Mouse (Mus musculus): ENCODE data around the gene 9530003J23Rik. TPM values are rescaled to one million over a fixed set of nuclear protein-coding genes. Genes with fewer than 3 reads are reported as not detected.
"Not testable (repeated sequence)": the region's sequence is repeated elsewhere in the genome, so short reads cannot be mapped to it uniquely, and the experiment has no call there.

Gene 9530003J23Rik
- polyA plus RNA-seq (2014; fragmentation: Nextera tagmentation; extraction: Ambion mirVana) = not detected in 2 replicates

DNA sequence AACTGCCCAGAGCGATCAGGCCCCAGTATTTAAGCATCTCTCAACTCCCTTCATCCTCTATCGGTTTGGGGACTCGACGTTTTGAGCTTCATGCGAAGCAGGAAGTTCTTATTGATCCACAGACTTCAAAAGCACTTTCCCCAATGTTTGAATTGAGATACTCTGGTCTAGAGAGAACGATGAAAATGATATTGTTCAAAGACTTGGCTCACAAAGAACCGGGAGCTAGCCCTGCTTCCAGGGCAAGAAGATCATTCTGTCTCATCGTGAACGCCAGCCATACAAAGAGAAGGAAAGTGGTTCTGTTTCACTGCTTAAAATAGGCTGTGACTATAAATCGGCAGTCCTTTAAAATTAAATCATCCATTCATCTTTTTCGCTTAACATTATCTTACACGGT is at the start of gene 9530003J23Rik:
9530003J23Rik (minus strand) TSS at position 101 of the 400 bp plus-strand sequence.
- ATAC-seq (ENCODE audit: low FRiP score, low TSS enrichment) (no peak), DNase-seq (no peak)
- Histone ChIP-seq H3K9ac (replicated peaks; ENCODE audit: low read length) (no peak within 1 kb of the TSS), H3K4me2 (ENCODE audit: low read length) (no peak within 1 kb of the TSS), H3K27ac (replicated peaks; ENCODE audit: low read depth, low read length) (no peak within 1 kb of the TSS), H3K4me1 (ENCODE audit: control insufficient read depth, insufficient read depth, low read length) (no peaks in the 10 kb centered on the region), H3K27me3 (ENCODE audit: control insufficient read depth, insufficient read depth, low read length) (no peaks in the 10 kb centered on the region), H3K4me3 (replicated peaks; ENCODE audit: low read depth, low read length) (no peak within 1 kb of the TSS), H3K9me3 (ENCODE audit: control insufficient read depth, low read length) (no peaks in the 10 kb centered on the region), H3K36me3 (ENCODE audit: control insufficient read depth, insufficient read depth, low read length) (no peaks in the 10 kb centered on the region)
- WGBS = 88% methylated on average over 12 of the region's 12 CpGs

DNA sequence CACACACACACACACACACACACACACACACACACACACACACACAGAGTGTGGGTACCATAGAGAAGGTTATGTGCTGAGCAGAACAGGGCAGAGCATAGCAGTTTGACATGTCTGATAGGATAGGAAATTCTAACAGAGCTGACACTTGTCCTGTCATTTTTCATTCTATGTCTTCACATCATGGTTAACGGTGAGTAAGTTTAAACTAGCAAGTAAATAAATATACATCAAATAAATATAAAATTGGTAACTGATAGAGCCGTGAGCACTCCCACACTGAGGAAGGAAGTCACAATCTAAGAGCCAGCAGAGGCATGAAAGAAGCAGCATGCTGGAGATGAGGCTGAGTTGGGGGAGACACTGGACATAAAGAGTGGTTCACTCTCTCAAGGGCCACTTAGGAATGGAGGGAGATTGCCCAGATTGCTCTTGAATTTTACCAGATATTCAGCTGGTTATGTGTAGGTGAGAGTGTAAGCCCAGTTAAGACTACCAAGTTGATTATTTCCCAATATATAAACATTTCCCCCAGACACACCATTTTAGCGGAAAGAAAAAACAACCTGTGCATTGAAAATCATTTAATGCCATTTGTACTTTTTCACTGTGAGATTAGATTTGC is 48.8 kb upstream of the 9530003J23Rik start:
- WGBS = 90% methylated on average over 3 of the region's 3 CpGs
- no peak overlapping the region for H3K27ac ChIP-seq (replicated peaks; ENCODE audit: low read depth, low read length)
- ATAC-seq (ENCODE audit: low FRiP score, low TSS enrichment) = no peak

DNA sequence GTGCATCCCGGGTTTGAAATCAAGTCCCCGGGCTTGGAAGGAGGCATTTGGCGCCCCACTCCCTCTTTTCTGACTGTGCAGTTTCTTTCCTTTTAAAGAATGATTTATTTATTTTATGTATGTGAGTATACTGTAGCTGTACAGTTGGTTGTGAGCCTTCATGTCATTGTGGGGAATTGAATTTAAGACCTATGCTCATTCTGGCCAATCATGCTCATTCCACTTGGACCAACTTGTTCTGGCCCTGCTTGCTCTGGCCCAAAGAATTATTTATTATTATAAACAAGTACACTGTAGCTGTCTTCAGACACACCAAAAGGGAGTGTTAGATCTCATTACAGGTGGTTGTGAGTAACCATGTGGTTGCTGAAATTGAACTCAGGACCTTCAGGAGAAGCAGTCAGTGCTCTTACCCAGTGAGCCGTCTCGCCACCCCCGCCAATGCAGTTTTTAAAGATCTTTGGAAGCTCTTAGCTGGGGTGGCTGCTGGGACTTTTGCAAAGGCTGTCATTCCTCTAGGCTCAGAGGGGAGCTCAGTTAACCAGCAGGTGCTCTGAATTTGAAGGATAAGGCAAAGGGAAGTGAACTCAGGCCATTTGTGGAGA is 48.0 kb upstream of the 9530003J23Rik start:
- Histone ChIP-seq H3K27me3 (ENCODE audit: control insufficient read depth, insufficient read depth, low read length) (no peaks in the 10 kb centered on the region), H3K27ac (replicated peaks; ENCODE audit: low read depth, low read length) (no peak overlapping the region), H3K36me3 (ENCODE audit: control insufficient read depth, insufficient read depth, low read length) (no peaks in the 10 kb centered on the region), H3K4me3 (replicated peaks; ENCODE audit: low read depth, low read length) (no peak overlapping the region), H3K9me3 (ENCODE audit: control insufficient read depth, low read length) (no peaks in the 10 kb centered on the region), H3K4me2 (ENCODE audit: low read length) (no peak overlapping the region), H3K9ac (replicated peaks; ENCODE audit: low read length) (no peak overlapping the region), H3K4me1 (ENCODE audit: control insufficient read depth, insufficient read depth, low read length) (no peaks in the 10 kb centered on the region)
- WGBS = 95% methylated on average over 6 of the region's 6 CpGs
- DNase-seq = no peak
- ATAC-seq (ENCODE audit: low FRiP score, low TSS enrichment) = no peak

More for the DNA sequence above, 48.8 kb upstream of the 9530003J23Rik start:
- Histone ChIP-seq H3K9me3 (ENCODE audit: control insufficient read depth, low read length) (no peaks in the 10 kb centered on the region), H3K4me1 (ENCODE audit: control insufficient read depth, insufficient read depth, low read length) (no peaks in the 10 kb centered on the region), H3K4me3 (replicated peaks; ENCODE audit: low read depth, low read length) (no peak overlapping the region), H3K4me2 (ENCODE audit: low read length) (no peak overlapping the region), H3K36me3 (ENCODE audit: control insufficient read depth, insufficient read depth, low read length) (no peaks in the 10 kb centered on the region), H3K9ac (replicated peaks; ENCODE audit: low read length) (no peak overlapping the region), H3K27me3 (ENCODE audit: control insufficient read depth, insufficient read depth, low read length) (no peaks in the 10 kb centered on the region)
- DNase-seq = no peak

DNA sequence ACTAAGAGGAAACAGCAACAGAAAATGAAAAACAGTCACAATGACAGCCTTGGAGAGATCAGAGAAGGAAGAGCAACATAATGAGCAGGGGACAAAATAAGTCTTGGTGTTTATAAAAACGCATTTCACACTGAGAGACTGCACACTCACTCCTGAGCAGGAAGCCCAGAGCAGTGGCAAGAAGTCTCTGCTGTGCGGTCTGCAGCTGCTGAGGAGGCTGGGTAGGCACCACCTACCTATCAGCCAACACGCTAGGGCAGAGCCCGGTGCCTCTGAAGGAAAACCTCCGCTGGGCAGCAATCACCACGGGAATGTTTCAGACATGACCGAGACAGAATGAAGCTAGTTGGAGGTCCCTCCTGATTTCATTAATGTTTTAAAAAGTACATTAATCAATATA is 47.1 kb upstream of the 9530003J23Rik start:
- H3K4me1 ChIP-seq (ENCODE audit: control insufficient read depth, insufficient read depth, low read length); H3K4me3 ChIP-seq (replicated peaks; ENCODE audit: low read depth, low read length); H3K4me2 ChIP-seq (ENCODE audit: low read length); H3K9me3 ChIP-seq (ENCODE audit: control insufficient read depth, low read length); H3K27me3 ChIP-seq (ENCODE audit: control insufficient read depth, insufficient read depth, low read length); H3K9ac ChIP-seq (replicated peaks; ENCODE audit: low read length); DNase-seq; H3K27ac ChIP-seq (replicated peaks; ENCODE audit: low read depth, low read length); H3K36me3 ChIP-seq (ENCODE audit: control insufficient read depth, insufficient read depth, low read length); ATAC-seq (ENCODE audit: low FRiP score, low TSS enrichment): not testable (repeated sequence)
- WGBS = 90% methylated on average over 3 of the region's 7 CpGs

DNA sequence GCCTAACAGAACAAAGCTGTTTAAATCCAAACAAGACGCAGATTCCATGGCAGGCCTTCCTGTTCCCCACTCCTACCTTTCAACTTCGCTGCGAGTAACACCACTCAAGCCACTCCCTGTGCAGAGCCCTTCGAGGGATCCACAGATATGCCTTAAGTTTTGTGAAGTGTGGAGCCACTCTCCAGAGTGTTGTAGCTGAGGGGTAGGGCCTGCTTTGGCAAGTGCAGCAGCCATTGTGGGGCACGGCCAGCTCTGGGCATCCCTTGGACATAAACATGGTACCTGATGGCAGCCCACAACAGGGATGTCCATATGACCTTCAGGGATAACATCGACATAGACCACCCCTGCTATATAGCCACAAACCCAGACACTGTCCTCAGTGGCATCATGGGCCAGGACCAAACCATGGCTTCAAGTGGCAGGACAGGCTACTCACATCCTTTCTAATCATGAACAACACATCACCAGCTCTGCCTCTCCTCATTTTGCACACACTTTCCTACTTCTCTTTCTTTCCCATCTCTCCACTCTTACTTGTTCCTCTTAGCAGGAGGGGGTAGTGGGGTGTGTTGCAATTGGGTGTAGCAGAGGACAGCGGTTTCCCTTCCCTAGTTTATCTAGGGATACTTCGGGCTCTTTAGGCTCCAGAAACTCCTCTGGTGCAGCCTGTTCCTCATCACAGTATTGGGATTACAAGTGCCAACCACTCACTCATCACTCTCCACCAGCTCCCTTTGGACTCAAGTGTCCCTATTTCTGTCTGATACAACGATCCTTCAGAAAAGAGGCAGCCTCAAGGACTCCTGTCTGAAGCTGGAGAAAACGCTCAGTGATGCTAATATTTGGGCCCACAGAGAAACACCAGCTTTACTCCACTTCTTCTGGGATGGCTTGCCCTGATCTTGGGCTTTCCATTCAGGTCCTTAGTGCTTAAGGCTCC is 46.3 kb upstream of the 9530003J23Rik start:
- Histone ChIP-seq H3K27ac (replicated peaks; ENCODE audit: low read depth, low read length) (no peak overlapping the region), H3K9ac (replicated peaks; ENCODE audit: low read length) (no peak overlapping the region), H3K4me3 (replicated peaks; ENCODE audit: low read depth, low read length) (no peak overlapping the region), H3K36me3 (ENCODE audit: control insufficient read depth, insufficient read depth, low read length) (no peaks in the 10 kb centered on the region), H3K27me3 (ENCODE audit: control insufficient read depth, insufficient read depth, low read length) (no peaks in the 10 kb centered on the region), H3K4me1 (ENCODE audit: control insufficient read depth, insufficient read depth, low read length) (no peaks in the 10 kb centered on the region), H3K9me3 (ENCODE audit: control insufficient read depth, low read length) (no peaks in the 10 kb centered on the region), H3K4me2 (ENCODE audit: low read length) (no peak overlapping the region)
- no peak for DNase-seq
- 88% methylated on average over 10 of the region's 10 CpGs for WGBS
- ATAC-seq (ENCODE audit: low FRiP score, low TSS enrichment) = no peak

DNA sequence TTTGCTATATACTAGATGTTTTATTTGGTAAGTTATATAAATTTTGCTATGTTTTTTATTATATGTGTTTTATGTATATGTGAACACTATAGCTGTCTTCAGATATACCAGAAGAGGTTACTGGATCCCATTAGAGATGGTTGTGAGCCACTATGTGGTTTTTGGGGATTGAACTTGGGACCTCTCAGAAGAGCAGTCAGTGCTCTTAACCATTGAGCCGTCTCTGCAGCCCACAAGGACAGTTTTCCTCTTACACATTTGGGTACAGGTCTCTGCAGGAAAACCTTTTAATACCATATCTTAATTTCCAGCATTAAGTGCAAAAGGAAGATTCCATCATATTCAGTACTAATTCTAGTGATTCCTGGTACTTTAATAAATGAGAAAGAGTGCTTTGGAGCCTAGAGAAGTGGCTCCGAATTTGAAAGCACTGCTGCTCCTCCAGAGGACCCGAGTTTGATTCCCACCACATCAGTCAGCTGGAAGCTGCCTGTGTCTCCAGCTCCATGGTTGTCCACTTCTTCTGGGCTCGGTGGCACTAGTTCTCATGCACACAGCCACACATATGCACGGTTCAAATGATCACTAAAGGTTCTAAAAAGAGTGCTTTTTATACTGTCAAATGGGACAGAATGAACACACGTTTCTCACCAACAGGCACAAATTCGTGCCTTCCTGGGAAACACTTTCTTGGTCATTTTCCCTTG is 45.5 kb upstream of the 9530003J23Rik start:
- no peak overlapping the region for H3K4me3 ChIP-seq (replicated peaks; ENCODE audit: low read depth, low read length)

DNA sequence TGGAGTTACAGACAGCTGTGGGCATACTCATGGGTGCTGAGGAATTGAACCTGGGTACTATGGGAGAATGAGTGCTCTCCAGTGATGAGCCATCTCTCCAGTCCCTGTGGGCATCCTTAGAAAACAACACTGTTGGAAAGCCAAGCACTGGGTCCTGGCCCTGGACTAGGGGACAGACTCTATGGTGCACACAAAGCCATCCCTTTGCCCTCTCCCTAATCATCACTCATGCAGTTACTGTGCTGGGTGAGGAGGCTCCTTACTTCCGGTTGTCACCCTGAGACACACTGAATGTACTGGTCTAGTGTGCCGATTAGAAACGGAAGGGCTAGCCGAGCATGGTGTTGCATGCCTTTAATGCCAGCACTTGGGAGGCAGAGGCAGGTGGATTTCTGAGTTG is 44.7 kb upstream of the 9530003J23Rik start:
- H3K4me3 ChIP-seq (replicated peaks; ENCODE audit: low read depth, low read length); ATAC-seq (ENCODE audit: low FRiP score, low TSS enrichment); H3K27ac ChIP-seq (replicated peaks; ENCODE audit: low read depth, low read length); H3K9me3 ChIP-seq (ENCODE audit: control insufficient read depth, low read length); H3K9ac ChIP-seq (replicated peaks; ENCODE audit: low read length); H3K27me3 ChIP-seq (ENCODE audit: control insufficient read depth, insufficient read depth, low read length); H3K4me1 ChIP-seq (ENCODE audit: control insufficient read depth, insufficient read depth, low read length); DNase-seq; H3K36me3 ChIP-seq (ENCODE audit: control insufficient read depth, insufficient read depth, low read length); H3K4me2 ChIP-seq (ENCODE audit: low read length): not testable (repeated sequence)
- 89% methylated on average over 4 of the region's 4 CpGs for whole genome bisulfite sequencing

More for the DNA sequence above, 45.5 kb upstream of the 9530003J23Rik start:
- H3K4me2 ChIP-seq (ENCODE audit: low read length) = no peak overlapping the region
- H3K4me1 ChIP-seq (ENCODE audit: control insufficient read depth, insufficient read depth, low read length) = no peaks in the 10 kb centered on the region
- no peak overlapping the region for H3K27ac ChIP-seq (replicated peaks; ENCODE audit: low read depth, low read length)
- ATAC-seq (ENCODE audit: low FRiP score, low TSS enrichment) (no peak), DNase-seq (no peak)
- 82% methylated on average over 7 of the region's 7 CpGs for WGBS
- H3K9ac ChIP-seq (replicated peaks; ENCODE audit: low read length) = no peak overlapping the region
- H3K36me3 ChIP-seq (ENCODE audit: control insufficient read depth, insufficient read depth, low read length) = no peaks in the 10 kb centered on the region
- no peaks in the 10 kb centered on the region for H3K9me3 ChIP-seq (ENCODE audit: control insufficient read depth, low read length)
- H3K27me3 ChIP-seq (ENCODE audit: control insufficient read depth, insufficient read depth, low read length) = no peaks in the 10 kb centered on the region

DNA sequence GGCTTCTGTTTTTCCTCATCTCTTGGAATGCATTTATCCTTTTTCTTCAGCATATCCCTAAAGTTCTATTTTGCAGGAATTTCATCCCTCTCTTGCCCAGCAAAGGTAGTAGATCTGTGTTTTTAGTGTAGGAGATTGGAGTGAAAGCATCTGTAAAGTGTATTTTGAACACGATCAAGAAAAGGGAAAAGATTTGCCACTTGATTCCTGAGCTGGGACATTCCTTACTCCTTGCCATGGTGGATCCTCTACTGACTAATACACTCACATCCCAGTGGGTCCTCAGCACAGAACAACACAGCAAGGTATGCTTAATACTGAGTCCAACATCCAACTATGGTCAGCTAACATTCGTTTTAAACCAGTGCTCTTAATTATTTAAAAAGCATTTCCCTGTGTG is 44.0 kb upstream of the 9530003J23Rik start:
- H3K9me3 ChIP-seq (ENCODE audit: control insufficient read depth, low read length) = no peaks in the 10 kb centered on the region

More for the DNA sequence above, 44.0 kb upstream of the 9530003J23Rik start:
- 88% methylated on average over 2 of the region's 2 CpGs for WGBS
- no peak overlapping the region for H3K4me2 ChIP-seq (ENCODE audit: low read length)
- no peak overlapping the region for H3K9ac ChIP-seq (replicated peaks; ENCODE audit: low read length)
- no peak overlapping the region for H3K4me3 ChIP-seq (replicated peaks; ENCODE audit: low read depth, low read length)
- ATAC-seq (ENCODE audit: low FRiP score, low TSS enrichment) (no peak), DNase-seq (no peak)
- no peaks in the 10 kb centered on the region for H3K27me3 ChIP-seq (ENCODE audit: control insufficient read depth, insufficient read depth, low read length)
- H3K4me1 ChIP-seq (ENCODE audit: control insufficient read depth, insufficient read depth, low read length) = no peaks in the 10 kb centered on the region
- H3K27ac ChIP-seq (replicated peaks; ENCODE audit: low read depth, low read length) = no peak overlapping the region
- no peaks in the 10 kb centered on the region for H3K36me3 ChIP-seq (ENCODE audit: control insufficient read depth, insufficient read depth, low read length)
